Mouse (Mus musculus) layer of hippocampus, adult 9-11 months (tissue): ENCODE data around the gene Psme4.

ENCODE experiments used
- DNase-seq: peaks from one replicate; pipeline ENCODE4 v3.0.0; 2022

Psme4 gene

DNA sequence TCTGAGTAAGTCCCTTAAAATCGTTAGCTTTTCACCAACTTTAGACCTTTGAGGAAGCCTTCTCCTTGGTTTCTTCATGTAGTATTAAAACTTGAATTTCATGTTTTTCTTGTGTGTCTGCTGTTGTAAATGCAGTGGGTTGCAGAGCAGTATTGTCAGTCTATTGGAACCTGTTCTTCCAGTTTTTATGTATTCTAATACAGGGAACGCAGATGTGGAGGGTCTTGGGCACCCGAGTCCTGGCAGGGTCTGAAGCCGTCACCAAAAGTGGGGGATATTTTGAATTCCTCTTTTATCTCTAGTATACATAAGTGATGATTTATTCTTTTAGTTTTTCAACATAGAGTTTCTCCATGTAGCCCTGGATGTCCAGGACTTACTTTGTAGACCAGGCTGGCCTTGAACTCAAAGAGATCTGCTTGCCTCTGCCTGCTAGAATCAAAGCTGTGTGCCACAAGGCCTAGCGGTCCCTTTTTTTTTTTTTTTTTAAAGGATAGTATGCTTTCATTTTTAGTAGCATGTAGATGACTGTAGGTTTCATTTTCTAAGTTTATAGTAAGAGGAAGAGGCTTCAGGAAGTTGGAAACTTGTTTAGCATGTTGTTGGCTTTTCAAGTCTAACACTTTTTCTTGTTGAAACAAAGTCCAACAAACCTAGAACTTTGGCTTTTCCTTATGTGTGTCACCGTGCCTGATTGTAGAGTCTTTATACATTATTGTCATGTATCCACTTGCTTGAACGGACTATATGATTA, 14.9 kb downstream of the Psme4 start:
- no peak for DNase-seq

DNA sequence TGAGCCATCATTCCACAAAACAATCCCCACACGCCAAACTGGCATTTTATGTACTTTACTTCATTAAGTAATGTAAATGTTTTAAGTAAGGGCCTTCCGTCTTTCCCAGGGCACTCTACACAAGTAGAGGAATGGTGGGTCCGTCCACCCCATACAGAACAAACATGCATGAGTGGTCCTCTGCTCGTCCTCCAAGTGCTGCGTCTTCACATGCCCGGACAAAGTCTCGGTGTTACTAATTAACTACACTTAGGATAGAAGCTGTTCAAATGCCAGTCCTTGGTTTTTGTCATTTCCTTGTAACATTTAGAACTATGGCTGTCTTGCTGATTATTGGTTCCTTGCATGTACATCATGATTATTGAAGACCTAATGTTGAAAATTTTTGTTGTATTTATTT, 21.2 kb downstream of the Psme4 start:
- no peak for DNase-seq

DNA sequence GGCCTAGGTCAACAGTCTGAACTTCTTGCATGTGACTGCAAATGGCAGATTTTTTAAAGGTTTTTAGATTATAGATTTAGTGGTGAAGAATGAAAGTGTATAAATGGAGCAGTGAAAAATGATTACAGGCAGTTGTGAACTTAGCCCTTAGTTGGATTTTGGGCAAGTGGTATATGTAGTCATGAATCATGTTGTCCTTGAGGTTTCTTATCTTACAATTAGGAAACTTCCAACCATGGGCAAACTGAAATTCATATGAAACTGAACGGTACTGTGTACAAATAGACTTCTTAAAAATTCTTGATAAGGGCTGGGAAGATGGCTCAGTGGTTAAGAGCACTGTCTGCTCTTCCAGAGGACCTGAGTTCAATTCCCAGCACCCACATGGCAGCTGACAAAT, 22.2 kb downstream of the Psme4 start:
- DNase-seq: no peak

DNA sequence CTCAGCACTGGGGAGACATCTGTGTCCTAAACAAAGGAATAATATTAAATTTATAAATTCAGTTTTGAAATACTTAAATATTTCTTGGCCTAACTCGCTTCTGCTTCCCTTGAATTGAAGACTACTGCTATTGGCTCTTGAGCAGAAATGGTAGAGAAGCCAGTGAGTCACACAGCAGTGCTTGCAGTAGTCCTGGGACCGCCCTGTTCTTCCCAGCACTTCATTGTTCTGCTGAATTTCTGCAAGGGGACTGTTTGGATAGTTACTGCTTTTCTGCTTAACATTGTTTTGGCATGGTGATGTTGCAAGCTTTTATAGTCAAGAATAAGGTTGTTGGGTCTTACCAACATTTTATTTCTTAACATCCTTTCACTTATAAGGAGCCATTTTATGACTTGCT, 25.7 kb downstream of the Psme4 start:
- no peak for DNase-seq

DNA sequence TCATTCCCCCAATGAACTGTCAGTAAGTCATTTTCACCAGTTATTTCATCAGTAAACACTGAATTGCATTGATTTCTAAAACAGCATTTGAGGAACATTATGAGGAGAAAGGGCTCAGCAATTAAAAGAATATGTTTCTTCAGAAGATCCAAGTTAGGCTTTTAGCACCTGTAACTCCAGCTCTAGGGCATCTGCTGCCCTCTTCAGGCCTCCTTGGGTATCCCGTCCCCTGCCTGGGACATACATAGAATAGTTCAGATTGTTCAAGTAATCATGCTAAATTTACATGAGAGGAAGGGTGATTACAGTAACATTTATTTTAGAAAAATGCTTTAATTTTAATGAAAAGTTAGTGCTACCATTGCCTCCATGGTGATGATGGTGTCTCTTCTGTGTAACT, 28.0 kb downstream of the Psme4 start:
- DNase-seq: no peak

DNA sequence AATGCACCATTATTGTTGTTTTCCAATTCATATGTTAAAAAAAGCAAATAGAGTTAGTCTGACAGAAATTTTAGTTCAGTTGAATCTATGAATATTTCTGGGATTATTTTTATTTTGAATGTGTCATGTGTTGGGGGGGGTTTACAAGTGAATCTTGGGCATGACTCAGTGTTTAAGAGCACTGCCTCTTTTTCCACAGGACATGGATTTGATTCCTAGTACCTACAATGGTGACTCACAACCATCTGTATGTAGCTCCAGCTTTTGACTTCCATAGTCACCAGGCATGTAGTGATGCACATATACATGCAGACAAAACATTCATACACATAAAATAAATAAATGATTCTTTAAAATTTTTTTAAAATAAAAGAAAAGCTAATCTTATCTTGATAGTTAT, 28.6 kb downstream of the Psme4 start:
- DNase-seq: no peak

DNA sequence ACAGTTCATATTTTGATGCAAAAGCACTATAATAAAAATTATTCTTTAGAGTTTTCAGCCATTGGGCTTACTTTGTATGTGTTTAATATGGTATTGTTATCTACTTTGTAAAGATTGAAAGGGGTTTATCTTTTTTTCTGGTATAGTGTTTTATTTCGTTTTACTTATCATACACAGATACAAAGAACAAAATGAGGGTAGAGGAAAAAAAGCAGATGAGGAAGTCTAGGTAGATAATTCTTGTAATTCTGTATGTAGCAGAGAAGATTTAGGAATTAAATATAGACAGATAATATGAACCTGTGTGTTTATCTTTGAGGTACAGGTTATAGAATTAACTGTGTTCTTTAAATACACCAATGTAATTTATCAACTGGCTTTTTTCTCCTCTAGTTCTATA, 30.9 kb downstream of the Psme4 start:
- no peak for DNase-seq

DNA sequence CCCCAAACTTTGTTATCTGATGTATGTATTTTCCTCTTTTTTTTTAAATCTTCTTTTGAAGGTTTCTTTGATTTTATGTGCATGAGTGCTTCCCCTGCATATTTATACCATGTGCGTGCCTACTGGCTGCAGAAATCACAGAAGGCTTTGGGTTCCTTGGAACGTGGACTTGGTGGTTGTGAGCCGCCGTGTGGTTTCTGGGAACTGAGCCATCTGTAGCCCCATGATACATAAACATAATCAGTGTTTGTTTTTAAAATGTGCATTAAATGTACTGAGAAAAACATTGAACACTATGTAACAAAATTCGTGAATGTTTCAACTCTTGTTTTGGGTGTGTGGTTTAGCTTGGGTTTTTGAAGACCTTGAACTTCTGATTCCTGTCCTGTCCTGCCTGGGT, 49.6 kb downstream of the Psme4 start:
- no peak for DNase-seq

DNA sequence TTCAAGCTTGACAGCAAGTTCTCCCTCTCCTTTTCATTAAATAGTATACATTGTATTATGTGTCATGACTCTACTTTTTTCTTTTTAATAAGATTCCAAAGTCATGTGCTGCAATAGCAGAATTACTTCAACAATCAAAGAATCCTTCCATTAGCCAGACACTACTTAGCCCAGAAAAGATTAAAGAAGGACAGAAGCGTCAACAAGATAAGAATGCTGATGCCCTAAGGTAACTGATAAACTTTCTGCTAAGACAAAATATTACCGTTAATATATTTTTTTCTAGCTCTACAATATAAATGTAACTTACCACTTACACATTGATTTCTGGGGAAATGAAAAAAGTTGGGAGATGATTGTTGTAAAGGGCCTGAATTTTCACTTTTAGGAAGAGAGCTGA, 67.3 kb downstream of the Psme4 start:
- no peak for DNase-seq

DNA sequence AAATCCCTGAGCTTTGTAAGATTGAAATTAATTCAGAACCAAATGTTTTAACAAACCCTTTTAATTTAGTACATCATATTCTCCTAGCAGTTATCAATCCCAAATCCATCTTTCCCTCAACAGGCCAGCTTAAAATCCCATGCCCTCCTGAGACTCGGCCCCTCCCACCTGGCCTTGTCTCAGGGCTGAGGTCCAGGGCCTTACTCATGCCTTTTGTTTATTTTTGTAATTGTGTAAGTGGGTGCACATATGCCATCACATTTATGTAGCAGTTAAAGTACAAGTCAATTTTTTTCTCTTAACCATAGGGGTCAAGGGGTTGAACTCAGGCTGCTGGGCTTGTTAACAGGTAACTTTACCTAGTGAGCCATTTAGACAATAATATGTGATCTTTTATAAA, 72.8 kb downstream of the Psme4 start:
- no peak for DNase-seq

DNA sequence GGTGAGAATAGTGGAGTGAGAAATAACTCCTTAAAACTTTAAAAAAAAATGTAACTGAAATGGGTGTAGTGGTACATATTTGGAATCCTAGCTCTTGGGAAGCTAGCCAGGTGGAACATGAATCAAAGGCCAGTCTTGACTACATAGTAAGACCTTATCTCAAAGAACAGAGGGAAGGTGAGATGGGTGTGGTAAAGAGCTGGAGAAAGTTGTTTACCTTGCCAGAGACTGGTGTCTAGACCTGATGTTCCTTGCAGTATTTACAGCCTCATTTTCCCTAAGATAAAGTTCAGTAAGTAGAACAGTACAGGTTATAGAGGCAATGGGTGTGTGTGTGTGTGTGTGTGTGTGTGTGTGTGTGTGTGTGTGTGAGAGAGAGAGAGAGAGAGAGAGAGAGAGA, 100.9 kb downstream of the Psme4 start:
- DNase-seq: no peak

DNA sequence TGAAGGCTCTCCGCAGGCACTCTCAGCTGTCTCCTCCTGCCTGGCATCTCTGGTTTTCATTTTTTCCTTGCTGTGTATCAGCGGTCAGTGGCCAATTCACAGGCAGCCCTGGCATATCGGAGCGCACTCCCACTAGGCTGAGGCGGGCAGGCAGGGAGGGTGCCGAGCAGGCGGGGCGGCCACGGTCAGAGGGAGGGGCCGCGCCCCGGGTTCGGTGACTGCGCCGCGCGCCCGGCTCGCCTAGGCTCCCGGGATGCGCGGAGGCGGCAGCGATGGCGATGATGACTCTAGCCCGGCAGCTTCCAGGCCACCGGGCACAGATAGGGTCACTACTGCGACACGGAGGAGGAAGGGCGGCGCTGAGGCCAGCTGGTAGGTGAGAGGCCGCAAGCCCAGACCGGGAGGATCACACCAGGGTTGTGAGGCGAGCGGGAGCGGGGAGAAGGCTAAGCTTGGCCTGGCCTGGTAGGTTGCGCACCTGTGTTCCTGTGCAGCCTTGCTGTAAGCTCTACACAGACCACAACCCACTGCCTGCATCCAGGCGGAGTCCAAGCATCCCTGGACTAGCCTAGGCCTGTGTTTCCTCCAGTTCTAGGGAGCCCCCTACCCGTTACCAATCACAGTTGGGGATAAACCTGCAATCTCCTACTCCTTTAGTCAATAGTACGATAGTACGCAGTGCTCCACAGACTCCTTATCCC, 113.8 kb downstream of the Psme4 start, which contains the start of the genes Gpr75 and Asb3:
Gene Gpr75 (plus strand): TSS at position 188 of the 701 bp plus-strand sequence.
Gene Asb3 (plus strand): TSS at position 246 of the 701 bp plus-strand sequence.
- peak; percentile 69 for DNase-seq

DNA sequence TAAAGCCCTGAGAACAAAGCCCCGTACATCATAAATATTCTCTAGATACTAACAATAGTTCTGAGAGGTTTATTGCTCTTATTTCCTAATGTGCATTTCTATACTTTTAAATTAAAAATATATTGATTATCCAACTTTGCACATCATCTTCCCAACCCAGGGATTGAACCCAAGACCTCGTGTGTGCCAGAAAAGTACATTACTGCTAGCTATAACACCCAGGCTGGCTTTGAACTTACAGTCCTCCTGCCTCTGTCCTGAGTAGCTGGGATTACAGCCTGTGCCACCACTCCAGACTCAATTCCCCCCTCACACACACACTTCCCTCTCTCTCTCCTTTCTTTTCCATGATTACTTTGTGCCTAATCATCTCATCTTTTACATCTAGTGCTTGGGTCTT, 116.6 kb downstream of the Psme4 start:
- no peak for DNase-seq

DNA sequence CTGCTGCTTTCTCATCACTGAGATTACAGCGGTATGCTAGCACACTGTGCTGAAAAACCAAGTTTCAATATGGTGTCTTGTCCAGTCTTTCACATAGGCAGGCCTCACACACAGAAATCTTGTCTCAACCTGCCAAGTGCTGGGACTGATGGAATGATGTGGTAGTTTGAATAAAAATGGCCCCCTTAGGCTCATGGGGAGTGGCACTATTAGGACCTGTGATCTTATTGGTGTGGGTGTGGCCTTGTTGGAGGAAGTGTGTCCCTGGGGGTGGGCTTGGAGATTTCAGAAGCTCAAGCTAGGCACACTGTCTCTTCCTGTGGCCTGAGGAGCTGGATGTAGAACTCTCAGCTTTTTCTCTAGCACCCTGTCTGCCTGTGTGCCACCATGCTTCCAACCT, 124.7 kb downstream of the Psme4 start:
- no peak for DNase-seq

DNA sequence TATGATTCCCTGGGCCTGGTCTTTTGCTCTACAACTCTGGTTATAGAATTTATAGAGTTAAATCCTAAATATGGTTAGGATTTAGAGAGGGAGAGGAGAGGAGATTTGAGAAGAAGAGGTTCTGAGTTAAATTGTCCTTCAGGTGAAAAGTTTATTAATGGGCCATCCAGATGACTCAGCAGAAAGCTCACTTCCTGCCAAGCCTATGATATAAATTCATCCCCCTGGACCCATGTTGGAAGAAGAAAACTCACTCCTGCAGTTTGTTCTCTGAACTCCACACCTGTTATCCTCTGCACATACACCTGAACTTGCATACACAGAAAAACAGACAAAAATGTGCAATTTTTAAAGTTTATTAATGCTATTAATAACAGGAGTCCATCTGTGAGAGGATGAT, 127.8 kb downstream of the Psme4 start:
- no peak for DNase-seq

DNA sequence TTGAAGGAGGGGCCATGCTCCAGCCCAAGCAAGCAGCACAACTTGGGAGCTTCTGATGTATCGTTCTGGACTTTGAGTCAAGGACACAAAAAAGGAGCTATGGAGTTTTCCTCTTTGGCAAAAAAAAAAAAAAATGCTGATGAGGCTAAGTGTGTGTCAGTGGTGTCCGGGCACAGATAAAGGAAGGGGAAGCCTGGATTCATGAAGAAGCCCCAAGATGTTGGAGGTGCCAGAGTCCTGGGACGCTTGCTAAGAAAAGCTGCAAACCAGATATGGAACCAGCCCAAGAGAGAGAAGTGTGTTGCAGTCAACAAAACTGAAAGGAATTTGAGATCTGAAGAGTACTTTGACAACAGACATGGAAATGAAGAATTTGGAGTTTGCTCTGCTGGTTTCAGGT, 140.8 kb downstream of the Psme4 start:
- no peak for DNase-seq

DNA sequence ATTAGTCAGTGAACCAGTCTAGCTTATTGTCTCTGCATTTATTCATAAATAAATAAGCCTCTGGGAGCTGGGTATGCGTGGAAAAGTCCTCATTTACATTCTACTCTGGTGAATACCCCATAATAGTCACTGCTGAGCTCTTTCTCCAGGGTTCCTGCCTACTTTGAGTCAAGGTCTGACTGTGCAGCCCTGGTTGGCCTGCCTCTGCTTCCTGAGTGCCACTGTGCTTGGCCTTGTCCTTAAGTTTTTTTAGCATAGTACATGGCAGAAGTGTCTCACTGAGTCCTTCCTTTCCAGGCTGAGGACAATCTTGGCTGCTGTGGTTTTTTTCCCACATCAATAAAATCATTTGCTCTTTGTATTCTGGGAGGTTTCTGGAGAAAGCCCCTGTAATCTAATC, 149.1 kb downstream of the Psme4 start:
- DNase-seq: no peak

DNA sequence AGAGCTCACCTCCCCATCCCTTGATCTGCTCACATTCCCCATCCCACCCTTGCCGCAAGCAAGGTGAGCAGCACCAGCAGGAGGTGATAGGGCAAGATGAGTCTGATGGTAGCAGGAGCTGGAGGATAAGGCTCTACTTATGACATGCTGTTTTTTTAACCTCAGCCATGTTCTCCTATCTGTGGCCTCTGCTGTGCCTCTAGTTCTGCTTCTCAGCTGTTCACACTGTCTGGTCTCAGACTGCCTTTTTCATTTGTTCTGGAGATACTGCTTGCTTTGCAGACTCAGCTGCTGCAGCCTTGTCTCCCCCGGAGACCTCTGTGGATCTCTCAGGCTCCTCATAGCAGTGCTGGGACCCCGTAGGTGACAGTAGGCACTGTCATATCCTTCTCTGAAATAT, 151.8 kb downstream of the Psme4 start:
- no peak for DNase-seq

DNA sequence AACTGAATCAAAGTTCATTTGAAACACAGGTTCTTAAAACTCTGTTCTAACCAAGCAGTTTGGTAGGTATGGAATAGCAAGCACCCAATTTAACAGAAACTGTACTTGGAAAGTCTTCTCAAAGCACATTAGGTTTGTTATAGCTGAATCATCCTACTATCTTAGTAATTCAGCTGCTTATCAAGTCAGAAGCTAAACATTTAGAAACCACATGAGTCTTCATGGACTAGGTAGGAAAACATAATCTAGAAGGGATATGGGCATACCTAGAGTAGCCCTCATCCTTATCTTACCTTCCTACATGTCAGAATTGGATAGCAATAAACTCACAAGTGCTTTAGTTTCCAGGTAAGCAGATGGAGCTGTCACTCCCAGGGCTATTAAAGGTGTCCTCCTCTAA, 156.6 kb downstream of the Psme4 start:
- no peak for DNase-seq

DNA sequence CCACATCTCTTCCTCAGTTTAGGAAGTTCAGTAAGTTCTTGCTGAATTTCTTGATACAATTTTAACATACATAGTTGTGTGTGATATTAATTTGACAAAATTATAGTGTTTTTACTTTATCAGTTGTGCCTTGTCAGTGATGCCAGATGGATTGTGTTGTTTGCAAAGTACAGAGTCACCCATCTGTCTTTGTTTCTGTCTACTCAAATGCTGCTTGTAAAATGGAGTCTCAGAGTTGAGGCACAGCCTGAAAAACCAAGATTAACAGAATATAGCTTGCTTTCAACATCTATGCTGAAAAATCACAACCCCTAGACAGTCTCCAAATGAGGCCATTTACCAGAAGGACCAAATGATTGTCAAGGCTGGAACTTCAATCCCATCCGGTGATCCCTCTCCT, 157.0 kb downstream of the Psme4 start:
- peak; percentile 29 for DNase-seq
